13 mouse cellular contexts compared by ENCODE assay signal in genomic region chr3:32658821-32659220, GRCm38 (mm10). TPM values are rescaled to one million over a fixed set of nuclear protein-coding genes. Genes with fewer than 3 reads are reported as not detected.
A peak's percentile ranks its signal among the peaks of the same experiment; 100 is the strongest.
DNase-seq lines count a peak whose midpoint lies in the region; ATAC-seq lines count a peak whose summit lies in the region.
"Had no signal": no experiment of that assay in that cellular context is flagged by ENCODE, and none has a peak within 500 bp of the region (broad histone marks: within the 10 kb centered on the region; RNA-seq: fewer than 3 reads in every experiment).

No protein-coding gene starts in this region.

- peak; percentile 5 for DNase-seq in embryo, embryonic 11 days
- no peak for DNase-seq in embryo, embryonic 10 days (ENCODE audit: low spot score)
- DNase-seq in 416B (ENCODE audit: low read depth): peak; percentile 22
- DNase-seq in liver, embryonic 13.5 days: no peak
- no peak for DNase-seq in natural killer cell, adult 2 months (ENCODE audit: low spot score in 2 of 2)
- DNase-seq in forebrain, embryonic 11.5 days (ENCODE audit: low spot score): no peak
- DNase-seq in cerebellum, postnatal 14 days: no peak

- no peaks in the 10 kb centered on the region for H3K9me3 ChIP-seq in heart, embryonic 13.5 days
- H3K9me3 ChIP-seq in liver, embryonic 13.5 days (replicated peaks): no peaks in the 10 kb centered on the region
- no peaks in the 10 kb centered on the region for H3K9me3 ChIP-seq in forebrain, embryonic 11.5 days (ENCODE audit: control insufficient read depth, low read length)
- H3K9me3 ChIP-seq: forebrain, embryonic 10.5 days; midbrain, embryonic 12.5 days; neural tube, embryonic 15.5 days had no signal

- no peak for ATAC-seq in heart, embryonic 13.5 days (ENCODE audit: extremely low read depth, insufficient number of reproducible peaks, low FRiP score, low TSS enrichment)
- ATAC-seq in liver, embryonic 13.5 days (ENCODE audit: low read depth): no peak
- ATAC-seq in forebrain, embryonic 11.5 days (replicated peaks; ENCODE audit: low FRiP score): no peak
- ATAC-seq: Patski had no signal

- H3K9ac ChIP-seq in heart, embryonic 13.5 days: peak overlapping the region; percentile 69
- no peak overlapping the region for H3K9ac ChIP-seq in liver, embryonic 13.5 days
- no peak overlapping the region for H3K9ac ChIP-seq in forebrain, embryonic 11.5 days (ENCODE audit: low read length)
- H3K9ac ChIP-seq: midbrain, embryonic 12.5 days; neural tube, embryonic 15.5 days had no signal

- H3K27me3 ChIP-seq in heart, embryonic 13.5 days (replicated peaks): no peaks in the 10 kb centered on the region
- H3K27me3 ChIP-seq in liver, embryonic 13.5 days: no peaks in the 10 kb centered on the region
- no peaks in the 10 kb centered on the region for H3K27me3 ChIP-seq in forebrain, embryonic 11.5 days (ENCODE audit: control insufficient read depth, insufficient read depth, low read length)
- H3K27me3 ChIP-seq: midbrain, embryonic 12.5 days; neural tube, embryonic 15.5 days had no signal

- WGBS in heart, embryonic 13.5 days: 22% methylated on average over 16 of the region's 16 CpGs
- WGBS in liver, embryonic 13.5 days (ENCODE audit: insufficient replicate concordance): 29% methylated on average over 16 of the region's 16 CpGs
- WGBS in forebrain, embryonic 11.5 days: 87% methylated on average over 16 of the region's 16 CpGs

- H3K27ac ChIP-seq in heart, embryonic 13.5 days (replicated peaks): peak overlapping the region; percentile 25; the same call in 1 of the 2 replicates
- H3K27ac ChIP-seq in liver, embryonic 13.5 days: no peak overlapping the region
- H3K27ac ChIP-seq in forebrain, embryonic 11.5 days (ENCODE audit: low read depth, low read length): no peak overlapping the region
- H3K27ac ChIP-seq: forebrain, embryonic 10.5 days; kidney, postnatal 0 days; midbrain, embryonic 12.5 days; neural tube, embryonic 15.5 days had no signal

- H3K4me1 ChIP-seq in heart, embryonic 13.5 days: peaks cover 15% of the 10 kb centered on the region
- H3K4me1 ChIP-seq in liver, embryonic 13.5 days (replicated peaks): peaks cover 14% of the 10 kb centered on the region
- H3K4me1 ChIP-seq in forebrain, embryonic 11.5 days (replicated peaks; ENCODE audit: control insufficient read depth, insufficient read depth, low read length): no peaks in the 10 kb centered on the region
- H3K4me1 ChIP-seq: midbrain, embryonic 12.5 days; neural tube, embryonic 15.5 days had no signal

- H3K4me2 ChIP-seq in heart, embryonic 13.5 days: peak overlapping the region; percentile 65
- peak overlapping the region; percentile 45 for H3K4me2 ChIP-seq in liver, embryonic 13.5 days
- no peak overlapping the region for H3K4me2 ChIP-seq in forebrain, embryonic 11.5 days (ENCODE audit: low read depth, low read length, severe bottlenecking)
- H3K4me2 ChIP-seq: midbrain, embryonic 12.5 days; neural tube, embryonic 15.5 days had no signal

- peak overlapping the region; percentile 47 for H3K4me3 ChIP-seq in heart, embryonic 13.5 days
- 0 out of 2 replicates have a peak overlapping the region, but pooled peaks have one; percentile 18 for H3K4me3 ChIP-seq in liver, embryonic 13.5 days (replicated peaks)
- no peak overlapping the region for H3K4me3 ChIP-seq in forebrain, embryonic 11.5 days (ENCODE audit: low read depth, low read length)
- H3K4me3 ChIP-seq: forebrain, embryonic 10.5 days; midbrain, embryonic 12.5 days; neural tube, embryonic 15.5 days had no signal

- no peaks in the 10 kb centered on the region for H3K36me3 ChIP-seq in heart, embryonic 13.5 days
- no peaks in the 10 kb centered on the region for H3K36me3 ChIP-seq in liver, embryonic 13.5 days
- no peaks in the 10 kb centered on the region for H3K36me3 ChIP-seq in forebrain, embryonic 11.5 days (ENCODE audit: control insufficient read depth, insufficient read depth, low read length)
- H3K36me3 ChIP-seq: forebrain, embryonic 10.5 days; midbrain, embryonic 12.5 days; neural tube, embryonic 15.5 days had no signal

RNA-seq across cellular contexts. Expression of gene Gnb4, which starts 42.4 kb away (rescaled TPM):
- 50.4 and 53.4 TPM in 2 replicates for polyA plus RNA-seq in heart, embryonic 13.5 days (2015; fragmentation: Nextera tagmentation; extraction: Ambion mirVana)
- polyA plus RNA-seq in liver, embryonic 13.5 days (2015; fragmentation: Nextera tagmentation; extraction: Ambion mirVana): 10.7 and 12.2 TPM in 2 replicates
- polyA plus RNA-seq in forebrain, embryonic 11.5 days (2014; fragmentation: Nextera tagmentation; extraction: Ambion mirVana): 35.5 and 45.6 TPM in 2 replicates

RNA-seq across cellular contexts. Expression of gene Actl6a, which starts 47.3 kb away (rescaled TPM):
- polyA plus RNA-seq in heart, embryonic 13.5 days (2015; fragmentation: Nextera tagmentation; extraction: Ambion mirVana): 102 TPM in 2 replicates
- polyA plus RNA-seq in liver, embryonic 13.5 days (2015; fragmentation: Nextera tagmentation; extraction: Ambion mirVana): 113 and 127 TPM in 2 replicates
- 276 and 280 TPM in 2 replicates for polyA plus RNA-seq in forebrain, embryonic 11.5 days (2014; fragmentation: Nextera tagmentation; extraction: Ambion mirVana)

Comparison
In these comparisons a context has a peak if more than half of its experiments do, and no peak if none do; other contexts are left out.
1. DNase-seq: peak in embryo, embryonic 11 days (single experiment) and 416B (single experiment); none in embryo, embryonic 10 days (single experiment), liver, embryonic 13.5 days (single experiment), natural killer cell, adult 2 months (0 of 2), forebrain, embryonic 11.5 days (single experiment) and cerebellum, postnatal 14 days (0 of 2).